Mouse (Mus musculus) hindbrain, embryonic 10.5 days (tissue): ENCODE results near the gene Pgp. TPM values are rescaled to one million over a fixed set of nuclear protein-coding genes. Genes with fewer than 3 reads are reported as not detected.

Source experiments
- DNase-seq: peaks from one replicate; pipeline ENCODE4 v3.0.0-alpha.2; 2017; ENCODE audit warnings: low spot score
- H3K27ac ChIP-seq: fragments of 300-500 bp; sonication (generic); 2 replicates; pipeline ENCODE4 v1.5.1; 2016; ENCODE audit warnings: mild to moderate bottlenecking, moderate library complexity
- H3K27me3 ChIP-seq: fragments of 300-500 bp; sonication (generic); 2 replicates; pipeline ENCODE4 v1.6.1; 2016; ENCODE audit warnings: mild to moderate bottlenecking; ENCODE audit not compliant: poor library complexity, insufficient read depth, severe bottlenecking
- H3K36me3 ChIP-seq: fragments of 300-500 bp; sonication (generic); 2 replicates; pipeline ENCODE4 v1.6.1; 2016; ENCODE audit warnings: mild to moderate bottlenecking, moderate library complexity
- H3K4me1 ChIP-seq: fragments of 300-500 bp; sonication (generic); replicated peaks from 2 replicates; pipeline ENCODE4 v1.6.1; 2016; ENCODE audit warnings: mild to moderate bottlenecking
- H3K4me3 ChIP-seq: fragments of 300-500 bp; sonication (generic); 2 replicates; pipeline ENCODE4 v1.5.1; 2016; ENCODE audit warnings: mild to moderate bottlenecking, moderate library complexity
- H3K9me3 ChIP-seq: fragments of 300-500 bp; sonication (generic); 2 replicates; pipeline ENCODE4 v1.6.1; 2016; ENCODE audit warnings: mild to moderate bottlenecking, moderate library complexity
- WGBS: fragments of 180-500 bp; shearing (Covaris S2); methylation state at CpG from one replicate; pipeline ENCODE4 v1.1.7; 2016; 5-methylcytosine and 5-hydroxymethylcytosine counted together
- polyA plus RNA-seq: library from polyadenylated mRNA; unstranded; fragments of >200 nt; fragmentation: Nextera tagmentation; extraction: Ambion mirVana; gene quantifications from 2 replicates; pipeline ENCODE4 v1.2.1, GENCODE M21; 2016

Pgp gene
- polyA plus RNA-seq, 1 experiment from 2014 or later: 80.9 TPM

- Histone ChIP-seq H3K27ac (peak within 1 kb of the TSS; percentile 99), H3K27me3 (no peaks in the 10 kb centered on the region), H3K4me1 (peaks cover 27% of the 10 kb centered on the region), H3K4me3 (peak within 1 kb of the TSS; percentile 82), H3K36me3 (peaks cover 40% of the 10 kb centered on the region), H3K9me3 (no peaks in the 10 kb centered on the region)
- WGBS: under 1% methylated on average over 48 of the region's 48 CpGs
- peak; percentile 98 for DNase-seq
These were observed 8.6 kb downstream of the Pgp start, which contains the start of gene Mlst8 for GRCm38 (mm10) chr17:24478663-24479380. TSS of gene Mlst8 (minus strand) at chr17:24479078.

DNA sequence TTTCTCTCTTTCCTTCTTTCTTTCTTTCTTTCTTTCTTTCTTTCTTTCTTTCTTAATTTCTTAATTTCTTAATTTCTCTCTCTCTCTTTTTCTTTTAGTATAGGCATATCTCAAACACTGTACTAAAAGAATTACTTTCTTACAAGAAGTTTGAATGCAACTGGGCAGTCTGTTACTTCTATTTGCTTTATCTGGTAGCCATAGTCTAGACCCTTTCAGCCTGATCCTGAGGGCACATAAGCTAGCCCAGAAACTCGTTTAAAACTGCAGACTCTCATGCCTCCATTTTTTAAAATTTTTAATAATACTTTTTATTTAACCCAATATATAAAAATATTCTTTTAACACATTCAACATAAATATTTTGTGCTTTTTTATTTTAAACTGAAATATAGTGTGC, 9.2 kb downstream of the Pgp start:
- Histone ChIP-seq H3K27me3 (no peaks in the 10 kb centered on the region), H3K36me3 (peaks cover 34% of the 10 kb centered on the region), H3K4me1 (peaks cover 24% of the 10 kb centered on the region), H3K9me3 (no peaks in the 10 kb centered on the region), H3K27ac (peak overlapping the region; percentile 99), H3K4me3 (peak overlapping the region; percentile 82)
- 36% methylated on average over 1 of the region's 1 CpGs for WGBS
- no peak for DNase-seq

DNA sequence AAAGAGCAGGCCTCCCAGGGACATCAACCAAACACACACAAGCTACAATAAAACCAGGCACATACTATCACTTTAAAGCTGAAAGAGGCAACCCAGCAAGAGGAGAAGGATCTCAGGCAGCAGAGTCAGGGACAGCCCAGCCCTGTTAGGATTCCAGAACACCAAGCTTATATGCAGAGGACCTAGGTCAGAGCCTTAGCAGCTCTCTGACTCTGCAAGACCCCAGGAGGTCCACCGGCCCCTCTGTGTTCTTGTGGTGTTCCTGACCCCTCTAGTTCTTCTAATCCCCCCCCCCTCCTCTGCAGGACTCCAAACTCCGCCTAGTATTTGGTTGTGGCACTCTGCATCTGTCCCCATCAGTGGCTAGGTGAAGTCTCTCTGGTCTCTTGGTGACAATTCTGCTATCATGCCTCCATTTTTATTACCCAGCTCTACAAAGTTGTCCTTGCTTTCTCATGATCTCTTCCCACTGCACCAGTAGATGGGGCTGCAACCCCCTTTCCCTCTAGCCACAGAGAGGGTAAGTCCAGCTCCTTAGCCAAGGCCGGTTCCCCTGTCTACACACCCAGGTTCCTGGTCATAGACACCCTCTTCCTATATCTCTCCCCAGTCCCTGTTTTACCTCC, 10.1 kb downstream of the Pgp start:
- no peak for DNase-seq
- 46% methylated on average over 3 of the region's 3 CpGs for WGBS
- peaks cover 26% of the 10 kb centered on the region for H3K4me1 ChIP-seq
- peaks cover 25% of the 10 kb centered on the region for H3K36me3 ChIP-seq
- peak overlapping the region; percentile 82 for H3K4me3 ChIP-seq
- H3K27ac ChIP-seq: peak overlapping the region; percentile 29; the same call in 1 of the 2 replicates
- no peaks in the 10 kb centered on the region for H3K9me3 ChIP-seq
- no peaks in the 10 kb centered on the region for H3K27me3 ChIP-seq

DNA sequence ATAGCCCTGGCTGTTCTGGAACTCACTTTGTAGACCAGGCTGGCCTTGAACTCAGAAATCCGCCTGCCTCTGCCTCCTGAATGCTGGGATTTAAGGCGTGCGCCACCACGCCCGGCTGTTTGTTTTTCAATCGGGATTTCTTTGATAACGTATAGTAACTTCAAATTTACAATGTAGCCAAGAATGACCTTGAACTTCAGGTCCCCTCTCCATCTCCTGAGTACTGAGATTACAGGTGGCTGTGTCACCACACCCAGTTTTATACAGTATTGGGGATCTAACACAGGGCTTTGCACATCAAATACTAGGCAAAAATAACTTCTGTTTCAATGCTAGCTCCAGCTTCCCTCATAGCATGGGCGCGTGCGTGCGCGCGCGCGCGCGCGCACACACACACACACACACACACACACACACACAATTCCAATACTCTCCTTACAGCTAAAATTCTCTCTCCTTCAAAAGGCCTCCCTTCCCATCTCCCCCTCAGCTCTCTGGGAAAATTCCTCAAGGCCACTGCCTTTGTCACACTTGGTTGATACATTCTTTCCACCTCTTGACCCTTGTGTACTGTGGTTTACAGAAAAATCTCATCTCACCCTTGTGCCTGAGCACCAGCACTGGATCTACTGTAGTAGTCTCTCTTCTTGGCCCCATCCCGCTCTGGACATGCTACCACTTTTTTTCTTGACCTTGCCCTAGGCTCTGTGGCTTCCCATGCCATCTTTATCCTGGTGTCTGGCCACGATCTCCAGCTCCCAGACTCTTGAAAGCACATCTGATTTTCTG, 11.0 kb downstream of the Pgp start:
- H3K27me3 ChIP-seq: peaks cover 2% of the 10 kb centered on the region; the same call in 1 of the 2 replicates
- H3K27ac ChIP-seq: no peak overlapping the region
- DNase-seq: no peak
- no peak overlapping the region for H3K4me3 ChIP-seq
- H3K36me3 ChIP-seq: peaks cover 16% of the 10 kb centered on the region
- H3K4me1 ChIP-seq: peaks cover 31% of the 10 kb centered on the region
- 94% methylated on average over 20 of the region's 20 CpGs for WGBS
- no peaks in the 10 kb centered on the region for H3K9me3 ChIP-seq

DNA sequence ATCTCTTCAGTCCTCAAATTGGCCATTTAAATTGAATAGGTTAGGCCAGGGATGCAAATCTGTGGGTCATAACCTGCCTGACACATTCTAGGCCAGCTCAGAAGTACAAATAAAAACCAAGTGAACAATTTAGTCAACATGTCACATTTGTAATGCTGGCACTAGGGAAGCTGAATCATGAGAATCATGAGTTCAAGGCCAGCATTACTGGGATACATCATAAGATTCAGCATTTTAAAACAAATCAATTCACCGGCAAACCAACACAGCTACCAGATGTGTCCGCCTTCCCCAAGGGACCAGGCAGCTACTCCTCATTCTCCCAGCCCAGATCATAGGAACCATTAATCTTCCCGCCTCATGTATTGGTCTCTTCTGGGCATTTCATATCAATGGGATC, 13.3 kb downstream of the Pgp start:
- no peak for DNase-seq
- Histone ChIP-seq H3K27me3 (peaks cover 23% of the 10 kb centered on the region), H3K27ac (no peak overlapping the region), H3K36me3 (no peaks in the 10 kb centered on the region), H3K9me3 (no peaks in the 10 kb centered on the region), H3K4me3 (no peak overlapping the region), H3K4me1 (peaks cover 26% of the 10 kb centered on the region)
- WGBS: 77% methylated on average over 3 of the region's 3 CpGs

GRCm38 (mm10) chr17:24485090-24485860, 15.1 kb downstream of the Pgp start:
- H3K27me3 ChIP-seq: peaks cover 39% of the 10 kb centered on the region
- no peaks in the 10 kb centered on the region for H3K36me3 ChIP-seq
- no peaks in the 10 kb centered on the region for H3K9me3 ChIP-seq
- WGBS: 48% methylated on average over 11 of the region's 11 CpGs
- H3K4me3 ChIP-seq: peak overlapping the region; percentile 24
- H3K4me1 ChIP-seq: peaks cover 36% of the 10 kb centered on the region
- no peak for DNase-seq
- peak overlapping the region; percentile 64 for H3K27ac ChIP-seq

DNA sequence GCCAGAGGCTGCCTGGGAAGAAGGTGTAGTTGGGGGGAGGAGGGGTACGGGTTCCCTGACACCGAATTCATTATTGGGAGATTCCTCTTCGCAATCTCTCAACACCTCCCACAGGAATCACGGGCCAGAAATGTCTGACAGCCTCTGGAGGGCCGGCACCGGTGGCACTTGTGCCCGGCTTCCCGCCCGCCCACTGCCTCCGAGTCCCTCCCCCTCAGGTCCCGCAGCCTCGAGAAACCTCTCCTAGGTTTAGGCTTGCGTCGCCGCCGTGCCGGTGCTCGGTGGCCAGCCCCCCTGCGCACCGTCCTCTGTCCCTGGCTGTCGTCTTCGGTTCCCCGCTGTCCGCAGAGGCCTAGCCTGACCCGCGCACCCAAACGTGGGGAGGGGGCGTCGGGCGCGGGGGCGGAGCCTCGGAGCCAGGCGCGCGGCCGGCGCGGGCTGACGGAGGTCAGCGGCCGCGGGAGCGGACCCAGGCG, 18.0 kb downstream of the Pgp start, which contains the start of gene Caskin1:
Caskin1 (plus strand) TSS at position 416 of the 476 bp plus-strand sequence.
- no peaks in the 10 kb centered on the region for H3K36me3 ChIP-seq
- H3K4me3 ChIP-seq: peak within 1 kb of the TSS; percentile 88
- 0% methylated on average over 43 of the region's 45 CpGs for WGBS
- peak within 1 kb of the TSS; percentile 92 for H3K27ac ChIP-seq
- peaks cover 41% of the 10 kb centered on the region for H3K27me3 ChIP-seq
- peak; percentile 53 for DNase-seq
- peaks cover 43% of the 10 kb centered on the region for H3K4me1 ChIP-seq
- H3K9me3 ChIP-seq: no peaks in the 10 kb centered on the region

DNA sequence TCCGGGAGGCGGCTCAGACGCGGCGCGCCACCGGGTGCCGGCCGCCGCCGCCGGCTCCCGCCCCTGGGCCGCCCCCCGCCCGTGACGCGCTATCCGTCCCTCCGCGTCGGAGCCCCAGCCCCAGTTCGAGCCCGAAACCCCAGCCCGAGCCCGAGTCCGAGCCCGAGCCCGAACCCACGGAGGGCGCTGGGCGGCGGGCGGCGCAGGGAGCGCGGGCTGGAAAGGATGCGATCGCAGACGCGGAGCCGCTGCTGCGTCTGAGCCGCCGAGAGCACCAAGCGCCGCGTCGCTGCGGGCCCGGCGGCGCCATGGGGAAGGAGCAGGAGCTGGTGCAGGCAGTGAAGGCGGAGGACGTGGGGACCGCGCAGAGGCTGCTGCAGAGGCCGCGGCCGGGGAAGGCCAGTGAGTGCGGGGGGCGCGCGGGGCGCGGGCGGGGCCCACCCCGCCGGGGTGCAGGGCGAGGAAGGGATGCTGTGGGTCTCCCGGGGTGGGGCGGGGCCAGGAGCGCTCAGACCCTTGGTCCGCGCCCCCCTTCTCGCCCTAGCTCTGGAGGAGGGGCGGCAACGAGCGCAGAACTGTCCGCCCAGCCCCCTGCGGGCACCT, 18.6 kb downstream of the Pgp start:
- Histone ChIP-seq H3K36me3 (no peaks in the 10 kb centered on the region), H3K27me3 (peaks cover 41% of the 10 kb centered on the region), H3K4me3 (peak overlapping the region; percentile 88), H3K9me3 (no peaks in the 10 kb centered on the region), H3K27ac (peak overlapping the region; percentile 92), H3K4me1 (peaks cover 43% of the 10 kb centered on the region)
- peak; percentile 71 for DNase-seq
- WGBS: under 1% methylated on average over 76 of the region's 81 CpGs

DNA sequence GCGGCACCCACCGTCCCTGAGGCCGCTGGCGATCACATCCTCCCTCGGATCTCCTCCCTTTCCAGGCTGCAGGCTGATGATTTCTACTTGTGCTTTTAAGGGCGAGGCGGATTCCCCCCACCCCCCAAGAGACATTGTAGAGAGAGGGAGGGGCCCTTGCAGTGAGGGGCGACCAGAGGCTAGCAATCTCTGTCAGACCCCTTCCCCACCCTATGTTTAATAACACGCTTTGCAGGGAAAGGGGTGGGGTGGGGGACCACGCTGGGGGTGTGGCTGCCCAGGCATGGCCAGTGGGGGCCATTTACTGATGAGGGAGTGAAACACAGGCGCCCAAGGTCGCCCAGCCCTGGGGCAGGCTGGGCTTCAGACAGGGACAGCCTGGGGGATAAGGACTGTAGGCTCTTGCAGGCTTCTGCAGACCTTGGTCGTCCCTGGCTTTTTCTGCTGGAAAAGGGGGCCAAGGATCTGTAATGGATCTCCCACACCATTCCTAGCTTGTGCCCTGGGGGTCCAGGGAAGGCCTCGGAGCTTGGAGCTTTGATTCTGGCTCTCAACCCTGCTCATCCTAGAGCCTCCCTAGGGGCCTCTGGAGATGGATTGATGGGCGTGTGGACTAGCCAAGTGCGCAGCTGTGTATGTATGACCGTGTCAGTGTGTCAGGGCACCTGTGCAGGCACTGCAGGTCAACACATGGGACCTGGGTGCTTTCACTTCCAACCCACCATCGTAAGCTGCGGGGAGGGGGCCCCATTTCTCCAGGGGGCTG, 19.3 kb downstream of the Pgp start:
- peaks cover 41% of the 10 kb centered on the region for H3K27me3 ChIP-seq
- peaks cover 43% of the 10 kb centered on the region for H3K4me1 ChIP-seq
- no peaks in the 10 kb centered on the region for H3K36me3 ChIP-seq
- 17% methylated on average over 19 of the region's 19 CpGs for WGBS
- no peaks in the 10 kb centered on the region for H3K9me3 ChIP-seq
- H3K4me3 ChIP-seq: peak overlapping the region; percentile 88
- peak overlapping the region; percentile 92 for H3K27ac ChIP-seq
- no peak for DNase-seq

GRCm38 (mm10) chr17:24490399-24490798, 20.2 kb downstream of the Pgp start:
- H3K4me1 ChIP-seq: peaks cover 39% of the 10 kb centered on the region
- 83% methylated on average over 4 of the region's 4 CpGs for WGBS
- peak overlapping the region; percentile 88; the same call in 1 of the 2 replicates for H3K4me3 ChIP-seq
- H3K9me3 ChIP-seq: no peaks in the 10 kb centered on the region
- H3K27ac ChIP-seq: no peak overlapping the region
- no peak for DNase-seq
- peaks cover 41% of the 10 kb centered on the region for H3K27me3 ChIP-seq
- H3K36me3 ChIP-seq: no peaks in the 10 kb centered on the region

DNA sequence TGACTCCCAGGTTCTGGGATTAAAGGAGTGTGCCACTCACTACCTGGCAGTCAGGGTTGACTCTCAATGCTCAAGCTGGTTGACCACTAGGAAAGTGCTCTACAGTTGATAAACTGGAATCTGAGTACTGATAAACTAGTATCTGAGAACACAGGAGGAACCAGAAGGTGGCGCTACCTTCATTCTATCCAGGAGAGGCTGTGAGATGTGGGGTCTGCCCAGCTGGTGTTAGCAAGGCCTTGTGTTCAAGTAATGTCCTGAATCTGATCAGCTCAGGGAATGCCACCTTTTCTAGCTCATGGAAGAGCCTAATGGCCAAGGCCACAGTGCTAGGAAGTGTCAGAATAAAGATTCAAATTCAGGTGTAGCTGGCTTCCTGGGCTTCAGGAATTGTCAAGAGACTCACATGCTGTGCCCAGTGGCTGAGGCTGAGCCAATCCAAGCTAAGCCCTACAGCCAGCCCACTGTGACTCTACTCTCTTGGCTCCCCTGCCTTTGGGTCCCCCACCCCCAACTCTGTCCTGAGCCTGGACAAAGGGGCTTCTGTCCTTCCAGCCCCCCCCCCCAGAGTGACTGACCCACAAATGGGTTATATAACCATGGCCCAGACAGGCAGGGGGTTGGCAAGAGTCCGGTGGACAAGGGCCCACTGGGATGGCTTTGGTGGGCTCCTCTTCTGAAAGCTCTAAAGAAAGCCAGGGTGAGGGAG, 24.6 kb downstream of the Pgp start:
- Histone ChIP-seq H3K4me3 (no peak overlapping the region), H3K4me1 (peaks cover 14% of the 10 kb centered on the region), H3K27me3 (peaks cover 7% of the 10 kb centered on the region; the same call in 1 of the 2 replicates), H3K9me3 (no peaks in the 10 kb centered on the region), H3K36me3 (peaks cover 40% of the 10 kb centered on the region), H3K27ac (peak overlapping the region; percentile 12; the same call in 1 of the 2 replicates)
- 37% methylated on average over 2 of the region's 2 CpGs for WGBS
- DNase-seq: peak; percentile 57
